Mouse (Mus musculus): Measurements from ENCODE around the gene Tspan17. TPM values are rescaled to one million over a fixed set of nuclear protein-coding genes. Genes with fewer than 3 reads are reported as not detected.

Gene Tspan17
- polyA plus RNA-seq, 1 experiment from 2014 or later: 15.9 TPM

DNA sequence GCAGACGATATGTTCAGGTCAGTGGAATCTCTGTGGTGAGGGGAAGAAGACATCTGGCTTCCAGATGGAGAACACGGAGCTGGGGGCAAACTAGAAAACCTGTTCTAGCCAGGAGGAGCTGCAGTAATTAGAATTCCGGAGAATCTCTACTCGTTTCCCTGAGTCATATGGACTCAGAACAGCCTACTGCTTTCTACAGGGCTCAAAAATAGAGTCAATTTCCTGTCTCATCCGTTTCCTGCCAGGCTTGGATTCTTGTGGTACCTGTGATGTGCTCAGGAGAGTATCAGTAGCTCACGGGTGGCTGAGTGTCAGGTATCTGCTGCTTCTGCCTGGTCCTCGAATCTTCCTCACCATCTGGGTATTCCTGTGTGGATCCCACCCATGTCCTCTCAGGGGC, 22.3 kb downstream of the Tspan17 start:
- H3K4me1 ChIP-seq (ENCODE audit: control insufficient read depth, insufficient read depth, low read length): 0 out of 2 replicates have a peak, but pooled peaks cover 2% of the 10 kb centered on the region
- H3K27me3 ChIP-seq (ENCODE audit: control insufficient read depth, insufficient read depth, low read length): no peaks in the 10 kb centered on the region; the same call in 1 of the 2 replicates
- no peak overlapping the region for H3K4me3 ChIP-seq (ENCODE audit: low read depth, low read length)
- no peak overlapping the region for H3K9ac ChIP-seq (ENCODE audit: low read length)
- no peak overlapping the region for H3K27ac ChIP-seq (ENCODE audit: low read depth, low read length)
- no peak overlapping the region for H3K4me2 ChIP-seq
- ATAC-seq (ENCODE audit: low FRiP score) (no peak), DNase-seq (ENCODE audit: low spot score, missing footprints) (no peak)
- no peaks in the 10 kb centered on the region for H3K9me3 ChIP-seq (ENCODE audit: control insufficient read depth, low read length)
- WGBS: 77% methylated on average over 7 of the region's 7 CpGs
- H3K36me3 ChIP-seq (ENCODE audit: control insufficient read depth, insufficient read depth, low read length): no peaks in the 10 kb centered on the region

DNA sequence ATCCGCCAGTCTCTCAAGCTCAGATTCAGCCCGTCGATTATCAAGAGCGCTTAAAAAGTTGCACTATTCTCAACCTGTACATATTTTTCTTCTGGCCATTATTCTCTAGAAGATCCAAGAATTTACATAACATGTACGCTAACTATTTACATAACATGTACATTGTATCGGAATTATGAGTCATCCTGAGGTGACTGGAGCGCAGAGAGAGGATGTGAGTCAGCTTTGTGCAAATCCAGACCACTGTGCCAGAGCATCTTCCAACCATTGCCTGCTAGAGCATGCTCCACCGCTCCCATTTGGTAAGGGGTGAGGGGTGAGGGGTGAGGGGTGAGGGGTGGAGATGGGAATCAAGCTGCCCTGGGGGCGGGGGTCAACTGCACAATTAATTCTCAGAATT, 24.2 kb downstream of the Tspan17 start:
- no peak overlapping the region for H3K4me2 ChIP-seq
- H3K4me1 ChIP-seq (ENCODE audit: control insufficient read depth, insufficient read depth, low read length): peaks cover 3% of the 10 kb centered on the region; the same call in 1 of the 2 replicates
- no peaks in the 10 kb centered on the region for H3K9me3 ChIP-seq (ENCODE audit: control insufficient read depth, low read length)
- WGBS: 89% methylated on average over 9 of the region's 9 CpGs
- no peak overlapping the region for H3K4me3 ChIP-seq (ENCODE audit: low read depth, low read length)
- H3K27me3 ChIP-seq (ENCODE audit: control insufficient read depth, insufficient read depth, low read length): no peaks in the 10 kb centered on the region
- H3K9ac ChIP-seq (ENCODE audit: low read length): no peak overlapping the region
- ATAC-seq (ENCODE audit: low FRiP score): no peak
- H3K36me3 ChIP-seq (ENCODE audit: control insufficient read depth, insufficient read depth, low read length): no peaks in the 10 kb centered on the region
- DNase-seq (ENCODE audit: low spot score, missing footprints): no peak
- no peak overlapping the region for H3K27ac ChIP-seq (ENCODE audit: low read depth, low read length)

GRCm38 (mm10) chr13:54818399-54819254, 29.4 kb downstream of the Tspan17 start:
- Histone ChIP-seq H3K9me3 (ENCODE audit: control insufficient read depth, low read length) (no peaks in the 10 kb centered on the region), H3K27ac (ENCODE audit: low read depth, low read length) (0 out of 2 replicates have a peak overlapping the region, but pooled peaks have one; percentile 14), H3K27me3 (ENCODE audit: control insufficient read depth, insufficient read depth, low read length) (no peaks in the 10 kb centered on the region), H3K9ac (ENCODE audit: low read length) (peak overlapping the region; percentile 16; the same call in 1 of the 2 replicates), H3K4me1 (ENCODE audit: control insufficient read depth, insufficient read depth, low read length) (peaks cover 3% of the 10 kb centered on the region; the same call in 1 of the 2 replicates), H3K4me3 (ENCODE audit: low read depth, low read length) (no peak overlapping the region), H3K36me3 (ENCODE audit: control insufficient read depth, insufficient read depth, low read length) (no peaks in the 10 kb centered on the region), H3K4me2 (peak overlapping the region; percentile 5)
- 0 out of 2 replicates have a peak, but pooled peaks have one; percentile 22 for ATAC-seq (ENCODE audit: low FRiP score)
- WGBS: 11% methylated on average over 16 of the region's 17 CpGs
- no peak for DNase-seq (ENCODE audit: low spot score, missing footprints)

DNA sequence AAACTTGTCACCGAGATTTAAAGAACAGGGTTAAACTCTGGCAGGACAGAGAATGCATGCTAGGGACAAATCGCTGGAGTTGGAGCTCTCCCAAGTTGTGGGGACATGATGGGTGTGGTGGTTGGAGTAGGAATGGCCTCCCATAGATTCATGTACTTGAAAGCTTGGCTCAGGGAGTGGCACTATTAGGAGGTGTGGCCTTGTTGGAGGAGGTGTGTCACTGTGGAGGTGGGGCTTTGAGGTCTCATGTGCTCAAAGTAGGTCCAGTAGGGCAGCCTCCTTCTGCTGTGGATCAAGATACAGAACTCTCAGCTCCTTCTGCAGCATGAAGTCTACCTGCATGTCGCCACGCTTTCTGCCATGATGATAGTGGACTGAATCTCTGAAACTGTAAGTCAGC, 31.9 kb downstream of the Tspan17 start:
- no peaks in the 10 kb centered on the region for H3K9me3 ChIP-seq (ENCODE audit: control insufficient read depth, low read length)
- DNase-seq (ENCODE audit: low spot score, missing footprints): no peak
- H3K9ac ChIP-seq (ENCODE audit: low read length): no peak overlapping the region
- H3K27ac ChIP-seq (ENCODE audit: low read depth, low read length): no peak overlapping the region
- no peaks in the 10 kb centered on the region for H3K27me3 ChIP-seq (ENCODE audit: control insufficient read depth, insufficient read depth, low read length)
- 80% methylated on average over 4 of the region's 4 CpGs for WGBS
- no peak overlapping the region for H3K4me2 ChIP-seq
- no peaks in the 10 kb centered on the region for H3K36me3 ChIP-seq (ENCODE audit: control insufficient read depth, insufficient read depth, low read length)
- H3K4me1 ChIP-seq (ENCODE audit: control insufficient read depth, insufficient read depth, low read length): peaks cover 11% of the 10 kb centered on the region
- ATAC-seq (ENCODE audit: low FRiP score): no peak
- no peak overlapping the region for H3K4me3 ChIP-seq (ENCODE audit: low read depth, low read length)

DNA sequence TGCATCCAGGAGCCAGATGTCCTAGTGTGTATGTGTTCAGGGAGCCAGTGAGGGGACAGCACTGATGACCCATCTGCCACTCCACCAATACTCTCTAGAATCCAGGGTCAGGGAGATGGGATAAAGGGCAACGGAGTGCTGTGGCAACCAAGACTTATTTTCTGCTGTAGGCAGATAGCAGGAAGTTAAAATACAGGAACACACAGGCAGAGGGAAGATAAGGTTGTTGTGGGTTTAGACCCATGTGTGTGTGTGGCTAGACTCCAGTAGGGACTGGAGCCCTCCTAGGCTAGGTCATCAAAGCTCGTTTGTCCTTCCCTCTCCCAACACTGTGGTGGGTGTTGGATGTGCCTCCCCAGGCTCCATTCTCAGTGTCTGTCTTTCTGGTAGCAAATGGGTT, 32.8 kb downstream of the Tspan17 start:
- Histone ChIP-seq H3K4me3 (ENCODE audit: low read depth, low read length) (no peak overlapping the region), H3K4me2 (no peak overlapping the region), H3K27me3 (ENCODE audit: control insufficient read depth, insufficient read depth, low read length) (no peaks in the 10 kb centered on the region), H3K9ac (ENCODE audit: low read length) (no peak overlapping the region), H3K27ac (ENCODE audit: low read depth, low read length) (no peak overlapping the region), H3K36me3 (ENCODE audit: control insufficient read depth, insufficient read depth, low read length) (no peaks in the 10 kb centered on the region), H3K4me1 (ENCODE audit: control insufficient read depth, insufficient read depth, low read length) (peaks cover 11% of the 10 kb centered on the region), H3K9me3 (ENCODE audit: control insufficient read depth, low read length) (no peaks in the 10 kb centered on the region)
- 79% methylated on average over 2 of the region's 2 CpGs for WGBS
- ATAC-seq (ENCODE audit: low FRiP score): no peak
- no peak for DNase-seq (ENCODE audit: low spot score, missing footprints)

- no peak overlapping the region for H3K27ac ChIP-seq (ENCODE audit: low read depth, low read length)
- 0 out of 2 replicates have a peak overlapping the region, but pooled peaks have one; percentile 13 for H3K4me3 ChIP-seq (ENCODE audit: low read depth, low read length)
- H3K36me3 ChIP-seq (ENCODE audit: control insufficient read depth, insufficient read depth, low read length): no peaks in the 10 kb centered on the region
- H3K4me1 ChIP-seq (ENCODE audit: control insufficient read depth, insufficient read depth, low read length): peaks cover 8% of the 10 kb centered on the region
- ATAC-seq (ENCODE audit: low FRiP score) (peak; percentile 38; the same call in 1 of the 2 replicates), DNase-seq (ENCODE audit: low spot score, missing footprints) (peak; percentile 87)
- whole genome bisulfite sequencing: 18% methylated on average over 25 of the region's 25 CpGs
- peak overlapping the region; percentile 29 for H3K4me2 ChIP-seq
- no peaks in the 10 kb centered on the region for H3K9me3 ChIP-seq (ENCODE audit: control insufficient read depth, low read length)
- no peak overlapping the region for H3K9ac ChIP-seq (ENCODE audit: low read length)
- H3K27me3 ChIP-seq (ENCODE audit: control insufficient read depth, insufficient read depth, low read length): no peaks in the 10 kb centered on the region
Measured at GRCm38 (mm10) chr13:54824111-54824931, 35.1 kb downstream of the Tspan17 start.

DNA sequence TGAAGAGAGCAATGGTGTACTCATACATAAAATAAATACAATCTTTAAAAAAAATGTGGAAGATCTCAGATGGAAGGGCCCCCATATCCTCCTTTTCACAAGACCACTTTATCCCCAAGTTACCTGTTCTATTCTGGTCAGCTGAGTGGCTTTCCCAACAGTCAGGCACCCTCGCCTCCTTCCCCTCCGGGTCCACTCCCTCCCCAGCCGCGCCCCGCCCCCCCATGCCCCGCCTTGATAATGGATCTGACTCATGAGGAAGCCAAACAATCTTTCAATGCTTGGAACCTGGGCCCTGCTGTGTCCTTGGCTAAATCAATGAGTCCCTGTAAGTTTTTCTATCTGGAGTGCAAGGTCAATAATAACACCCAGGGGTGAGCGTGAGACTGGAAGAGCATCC, 38.8 kb downstream of the Tspan17 start:
- DNase-seq (ENCODE audit: low spot score, missing footprints): no peak
- ATAC-seq (ENCODE audit: low FRiP score): no peak
- WGBS: 68% methylated on average over 7 of the region's 7 CpGs

GRCm38 (mm10) chr13:54828508-54828907, 39.3 kb downstream of the Tspan17 start:
- Histone ChIP-seq H3K4me2 (no peak overlapping the region), H3K9ac (ENCODE audit: low read length) (no peak overlapping the region), H3K4me3 (ENCODE audit: low read depth, low read length) (no peak overlapping the region), H3K9me3 (ENCODE audit: control insufficient read depth, low read length) (no peaks in the 10 kb centered on the region), H3K36me3 (ENCODE audit: control insufficient read depth, insufficient read depth, low read length) (no peaks in the 10 kb centered on the region), H3K27ac (ENCODE audit: low read depth, low read length) (no peak overlapping the region), H3K4me1 (ENCODE audit: control insufficient read depth, insufficient read depth, low read length) (peaks cover 8% of the 10 kb centered on the region), H3K27me3 (ENCODE audit: control insufficient read depth, insufficient read depth, low read length) (no peaks in the 10 kb centered on the region)
- 65% methylated on average over 6 of the region's 6 CpGs for WGBS
- ATAC-seq (ENCODE audit: low FRiP score) (no peak), DNase-seq (ENCODE audit: low spot score, missing footprints) (no peak)

More for the DNA sequence above, 38.8 kb downstream of the Tspan17 start:
- H3K9me3 ChIP-seq (ENCODE audit: control insufficient read depth, low read length): no peaks in the 10 kb centered on the region
- H3K4me3 ChIP-seq (ENCODE audit: low read depth, low read length): no peak overlapping the region
- no peak overlapping the region for H3K9ac ChIP-seq (ENCODE audit: low read length)
- no peak overlapping the region for H3K4me2 ChIP-seq
- no peaks in the 10 kb centered on the region for H3K36me3 ChIP-seq (ENCODE audit: control insufficient read depth, insufficient read depth, low read length)
- no peaks in the 10 kb centered on the region for H3K27me3 ChIP-seq (ENCODE audit: control insufficient read depth, insufficient read depth, low read length)
- H3K27ac ChIP-seq (ENCODE audit: low read depth, low read length): no peak overlapping the region
- H3K4me1 ChIP-seq (ENCODE audit: control insufficient read depth, insufficient read depth, low read length): peaks cover 8% of the 10 kb centered on the region

DNA sequence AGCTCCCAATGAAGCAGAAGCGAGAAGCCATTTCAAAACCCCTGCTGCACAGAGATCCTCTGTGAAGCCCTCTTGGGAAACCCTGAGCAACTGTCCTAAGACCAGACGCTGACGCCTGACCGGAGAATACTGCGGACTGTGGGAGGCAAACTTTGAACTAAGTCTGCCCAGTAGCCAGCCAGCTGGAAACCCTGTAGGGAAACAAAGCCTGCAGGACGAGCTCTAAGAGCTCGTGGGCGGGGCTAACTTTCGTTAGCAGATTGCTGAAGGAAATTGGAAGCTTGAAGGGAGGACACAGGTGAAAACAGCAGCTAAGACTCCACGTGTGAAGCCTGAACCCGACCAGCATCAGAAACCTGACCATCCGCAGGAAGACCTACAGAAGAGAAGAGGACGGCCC, 40.3 kb downstream of the Tspan17 start:
- no peaks in the 10 kb centered on the region for H3K9me3 ChIP-seq (ENCODE audit: control insufficient read depth, low read length)
- no peak overlapping the region for H3K4me3 ChIP-seq (ENCODE audit: low read depth, low read length)
- H3K36me3 ChIP-seq (ENCODE audit: control insufficient read depth, insufficient read depth, low read length): no peaks in the 10 kb centered on the region
- ATAC-seq (ENCODE audit: low FRiP score) (no peak), DNase-seq (ENCODE audit: low spot score, missing footprints) (no peak)
- H3K27me3 ChIP-seq (ENCODE audit: control insufficient read depth, insufficient read depth, low read length): no peaks in the 10 kb centered on the region
- 8% methylated on average over 13 of the region's 13 CpGs for WGBS
- H3K9ac ChIP-seq (ENCODE audit: low read length): no peak overlapping the region
- H3K4me2 ChIP-seq: no peak overlapping the region
- H3K4me1 ChIP-seq (ENCODE audit: control insufficient read depth, insufficient read depth, low read length): peaks cover 6% of the 10 kb centered on the region
- H3K27ac ChIP-seq (ENCODE audit: low read depth, low read length): no peak overlapping the region
